Comparison of ENCODE assay signal across 21 mouse cellular contexts in genomic region chr2:149983107-149983506, GRCm38 (mm10).
A peak's percentile ranks its signal among the peaks of the same experiment; 100 is the strongest.
DNase-seq lines count a peak whose midpoint lies in the region; ATAC-seq and TF ChIP-seq lines count a peak whose summit lies in the region.
"Had no signal": no experiment of that assay in that cellular context is flagged by ENCODE, and none has a peak within 500 bp of the region (broad histone marks: within the 10 kb centered on the region; RNA-seq: fewer than 3 reads in every experiment).

No protein-coding gene starts in this region.

- TF ChIP-seq EP300 in ES-Bruce4 (IDR thresholded peaks at IDR 0.05; ENCODE audit: insufficient read depth, low read depth, low read length): peak; percentile 47; the same call in 1 of the 2 replicates

- no peak overlapping the region for H3K4me3 ChIP-seq in ES-Bruce4 (ENCODE audit: low read depth, low read length)
- peak overlapping the region; percentile 5 to 19; a peak in 3 of 4 replicates for H3K4me3 ChIP-seq in ES-E14 (ENCODE audit: insufficient read depth in 1 of 2, low read depth in 1 of 2, low read length in 2 of 2, poor library complexity in 1 of 2, severe bottlenecking in 1 of 2)
- no peak overlapping the region for H3K4me3 ChIP-seq in intestine, postnatal 0 days (ENCODE audit: low read depth, low read length)
- H3K4me3 ChIP-seq: embryonic facial prominence, embryonic 10.5 days; embryonic facial prominence, embryonic 12.5 days; forebrain, embryonic 13.5 days; forebrain, embryonic 15.5 days had no signal

- H3K27me3 ChIP-seq in ES-Bruce4 (ENCODE audit: control insufficient read depth, insufficient read depth, low read length, poor library complexity, severe bottlenecking): no peaks in the 10 kb centered on the region
- H3K27me3 ChIP-seq in intestine, postnatal 0 days (replicated peaks; ENCODE audit: control insufficient read depth, insufficient read depth, low read length): no peaks in the 10 kb centered on the region
- H3K27me3 ChIP-seq: embryonic facial prominence, embryonic 12.5 days; forebrain, embryonic 13.5 days; forebrain, embryonic 15.5 days had no signal

- DNase-seq in ES-E14 (ENCODE audit: low read depth, low spot score): peak; percentile 59
- DNase-seq in WW6 (ENCODE audit: low read depth, low spot score): peak; percentile 29
- DNase-seq in spleen, postnatal 10 days (ENCODE audit: low spot score in 2 of 2): no peak
- DNase-seq in left cerebral cortex, adult 18-20 months (ENCODE audit: low spot score in 2 of 2): no peak
- DNase-seq in layer of hippocampus, adult 8-10 months (ENCODE audit: low spot score in 2 of 2): no peak
- DNase-seq: adrenal gland, adult 8-10 months; adrenal gland, postnatal 14 days; cerebellum, adult 11 months; cerebellum, adult 18-20 months; cerebellum, adult 8-10 months; cerebellum, adult 9-11 months; cerebellum, postnatal 14 days; cerebellum, postnatal 36 days; forebrain, postnatal 0 days had no signal

- WGBS in intestine, postnatal 0 days: 70% methylated on average over 1 of the region's 1 CpGs

- in situ Hi-C loops in ES-E14 (cut with MboI; ENCODE audit: low sequenced_read_pairs in 2 of 2, unreplicated experiment in 2 of 2): no loop called here

- H3K36me3 ChIP-seq in ES-Bruce4 (ENCODE audit: control insufficient read depth, insufficient read depth, low read length, poor library complexity, severe bottlenecking) (no peaks in the 10 kb centered on the region), ES-E14 (ENCODE audit: control insufficient read depth, insufficient read depth, low read length, poor library complexity, severe bottlenecking) (peaks cover 2% of the 10 kb centered on the region; the same call in 1 of the 2 replicates)
- no peaks in the 10 kb centered on the region for H3K36me3 ChIP-seq in intestine, postnatal 0 days (ENCODE audit: control insufficient read depth, insufficient read depth)
- H3K36me3 ChIP-seq: embryonic facial prominence, embryonic 10.5 days; embryonic facial prominence, embryonic 12.5 days; forebrain, embryonic 15.5 days had no signal

- H3K4me1 ChIP-seq in ES-Bruce4 (ENCODE audit: control insufficient read depth, insufficient read depth, low read length) (peaks cover 2% of the 10 kb centered on the region), ES-E14 (ENCODE audit: control insufficient read depth in 2 of 2, insufficient read depth in 2 of 2, low read length in 2 of 2, poor library complexity in 1 of 2) (peaks cover 11 to 13% of the 10 kb centered on the region in 2 experiments)
- H3K4me1 ChIP-seq in intestine, postnatal 0 days (replicated peaks; ENCODE audit: control insufficient read depth, insufficient read depth, low read length): no peaks in the 10 kb centered on the region
- H3K4me1 ChIP-seq: embryonic facial prominence, embryonic 10.5 days; embryonic facial prominence, embryonic 12.5 days; forebrain, embryonic 13.5 days; forebrain, embryonic 15.5 days had no signal

- no peak for ATAC-seq in intestine, postnatal 0 days
- ATAC-seq: activated CD4-positive, CD25-positive, alpha-beta regulatory T cell, adult 4 months; forebrain, embryonic 13.5 days; forebrain, embryonic 15.5 days; forebrain, postnatal 0 days had no signal

- H3K9me3 ChIP-seq in ES-Bruce4 (replicated peaks; ENCODE audit: control insufficient read depth, insufficient read depth, low read length, poor library complexity, severe bottlenecking) (0 out of 2 replicates have a peak, but pooled peaks cover 4% of the 10 kb centered on the region), ES-E14 (ENCODE audit: control insufficient read depth, insufficient read depth, low read depth, low read length) (no peaks in the 10 kb centered on the region)
- H3K9me3 ChIP-seq in intestine, postnatal 0 days (ENCODE audit: control insufficient read depth): no peaks in the 10 kb centered on the region
- H3K9me3 ChIP-seq: embryonic facial prominence, embryonic 10.5 days; embryonic facial prominence, embryonic 12.5 days; forebrain, embryonic 13.5 days; forebrain, embryonic 15.5 days had no signal

- H3K27ac ChIP-seq in ES-Bruce4 (ENCODE audit: insufficient read depth, low read length) (peak overlapping the region; percentile 98), ES-E14 (ENCODE audit: insufficient read depth, low read depth, low read length, poor library complexity, severe bottlenecking) (peak overlapping the region; percentile 78)
- H3K27ac ChIP-seq in intestine, postnatal 0 days (ENCODE audit: low read depth, low read length): no peak overlapping the region
- H3K27ac ChIP-seq: embryonic facial prominence, embryonic 10.5 days; embryonic facial prominence, embryonic 12.5 days; forebrain, embryonic 13.5 days; forebrain, embryonic 15.5 days had no signal

- TF ChIP-seq CTCF in ES-Bruce4 (IDR thresholded peaks at IDR 0.05; ENCODE audit: low read depth, low read length): no peak
- no peak for TF ChIP-seq CTCF in intestine, postnatal 0 days (IDR thresholded peaks at IDR 0.05; ENCODE audit: low read depth)

- TF ChIP-seq POLR2A in ES-Bruce4 (IDR thresholded peaks at IDR 0.05; ENCODE audit: insufficient read depth, low read length): no peak

- H3K9ac ChIP-seq in ES-Bruce4 (ENCODE audit: low read depth, poor library complexity, severe bottlenecking): peak overlapping the region; percentile 26; the same call in 1 of the 2 replicates
- H3K9ac ChIP-seq in ES-E14 (ENCODE audit: insufficient read depth, low read depth, low read length, poor library complexity, severe bottlenecking): no peak overlapping the region
- H3K9ac ChIP-seq in intestine, postnatal 0 days (ENCODE audit: low read depth, low read length): no peak overlapping the region
- H3K9ac ChIP-seq: embryonic facial prominence, embryonic 12.5 days; forebrain, embryonic 13.5 days; forebrain, embryonic 15.5 days; forebrain, postnatal 0 days had no signal

- no peak overlapping the region for H3K4me2 ChIP-seq in intestine, postnatal 0 days (replicated peaks; ENCODE audit: low read depth)
- H3K4me2 ChIP-seq: embryonic facial prominence, embryonic 12.5 days; forebrain, embryonic 13.5 days; forebrain, embryonic 15.5 days had no signal

TF ChIP-seq in ES-E14, 5 proteins besides CTCF, POLR2A, EP300 and RAD21:
- TF ChIP-seq MAFK (IDR thresholded peaks at IDR 0.05; ENCODE audit: insufficient read depth, low read depth, low read length) (no peak), ZNF384 (IDR thresholded peaks at IDR 0.05; ENCODE audit: low read depth, low read length) (no peak), ZC3H11A (IDR thresholded peaks at IDR 0.05; ENCODE audit: borderline replicate concordance, low read depth, low read length) (no peak), CHD2 (IDR thresholded peaks at IDR 0.05; ENCODE audit: low read depth, low read length) (0 out of 2 replicates have a peak, but pooled peaks have one; percentile 72), HCFC1 (IDR thresholded peaks at IDR 0.05; ENCODE audit: borderline replicate concordance, insufficient read depth, low read length) (no peak)
TF ChIP-seq in ES-E14: peak in this region for 1.

Comparison
In these comparisons a context has a peak if more than half of its experiments do, and no peak if none do; other contexts are left out.
1. H3K4me3 ChIP-seq: peak in ES-E14 (2 of 2); none in ES-Bruce4 (single experiment) and intestine, postnatal 0 days (single experiment).
2. DNase-seq: peak in ES-E14 (single experiment) and WW6 (single experiment); none in spleen, postnatal 10 days (0 of 2), left cerebral cortex, adult 18-20 months (0 of 2) and layer of hippocampus, adult 8-10 months (0 of 2).